Mouse (Mus musculus): ENCODE data around the gene Flg.

The Flg gene

GRCm38 (mm10) chr3:93273223-93273622 lies at the start of gene Flg:
Gene Flg, plus strand, starts transcription at chr3:93273523.
- DNase-seq = no peak

GRCm38 (mm10) chr3:93297542-93297941 lies 24.2 kb downstream of the Flg start:
- DNase-seq = no peak

GRCm38 (mm10) chr3:93299832-93300231 lies 26.5 kb downstream of the Flg start:
- DNase-seq = no peak

- no peak for DNase-seq
Measured at GRCm38 (mm10) chr3:93301896-93302295, 28.6 kb downstream of the Flg start.

GRCm38 (mm10) chr3:93306142-93306541 lies 32.8 kb downstream of the Flg start:
- no peak for DNase-seq

GRCm38 (mm10) chr3:93311371-93311770 lies 38.0 kb downstream of the Flg start:
- no peak for DNase-seq

- no peak for DNase-seq
Measured at GRCm38 (mm10) chr3:93314388-93314787, 41.1 kb downstream of the Flg start.

- no peak for DNase-seq
Measured at GRCm38 (mm10) chr3:93319449-93319848, 46.1 kb downstream of the Flg start, which contains the start of gene Hrnr. Gene Hrnr, plus strand, starts transcription at chr3:93319749.

GRCm38 (mm10) chr3:93337749-93338148 lies 64.4 kb downstream of the Flg start:
- no peak for DNase-seq

- no peak for DNase-seq
Measured at GRCm38 (mm10) chr3:93340021-93340420, 66.7 kb downstream of the Flg start.

Data from cerebellum, adult 8-10 months (tissue).